Mouse (Mus musculus) CH12.LX (cell line): Measurements from ENCODE around the gene Slc2a13. TPM values are rescaled to one million over a fixed set of nuclear protein-coding genes. Genes with fewer than 3 reads are reported as not detected.

Experiments used
- DNase-seq: peaks from one replicate; pipeline ENCODE4 v3.0.0-alpha.2; 2013; ENCODE audit errors: extremely low read depth
- H3K27ac ChIP-seq: 2 replicates; pipeline ENCODE4 v1.5.1; 2012; ENCODE audit warnings: low read depth, mild to moderate bottlenecking, control low read depth, moderate library complexity; ENCODE audit not compliant: insufficient read depth
- H3K27me3 ChIP-seq: replicated peaks from 2 replicates; pipeline ENCODE3; 2012; ENCODE audit warnings: inconsistent platforms
- H3K36me3 ChIP-seq, 2 experiments: replicated peaks in 1 of 2; 2 replicates each; pipeline versions ENCODE3 to v1.6.1; 2012; ENCODE audit warnings: inconsistent platforms in 1 of 2, low read length in 1 of 2, mild to moderate bottlenecking in 1 of 2, mixed read lengths in 1 of 2, moderate library complexity in 1 of 2; ENCODE audit not compliant: control insufficient read depth in 1 of 2, insufficient read depth in 1 of 2
- H3K4me1 ChIP-seq, 2 experiments: 2 replicates each; pipeline ENCODE4 v1.6.1; 2012; ENCODE audit warnings: inconsistent platforms in 1 of 2, moderate library complexity in 1 of 2; ENCODE audit not compliant: insufficient read depth in 2 of 2, control insufficient read depth in 1 of 2
- H3K4me2 ChIP-seq: 2 replicates; pipeline ENCODE4 v1.6.1; 2012; ENCODE audit warnings: low read depth, mild to moderate bottlenecking, control low read depth; ENCODE audit not compliant: poor library complexity, insufficient read depth, severe bottlenecking
- H3K4me3 ChIP-seq, 3 experiments: fragments of 150-350 bp in 1 of 3; sonication (generic) in 1 of 3; replicated peaks in 1 of 3; 2 replicates each; pipeline versions ENCODE3 to v1.5.1; 2011 to 2012; ENCODE audit warnings: low read depth in 2 of 3, low read length in 2 of 3, mild to moderate bottlenecking in 2 of 3, moderate library complexity in 2 of 3, control low read depth in 1 of 3, improper control_type of control experiment in 1 of 3, inconsistent platforms in 1 of 3, mixed read lengths in 1 of 3; ENCODE audit not compliant: poor library complexity in 1 of 3
- H3K79me2 ChIP-seq: replicated peaks from 2 replicates; pipeline ENCODE4 v1.6.1; 2012; ENCODE audit warnings: mild to moderate bottlenecking, moderate library complexity; ENCODE audit not compliant: control insufficient read depth, poor library complexity, insufficient read depth, severe bottlenecking; ENCODE audit errors: extremely low read depth
- H3K9ac ChIP-seq: 2 replicates; pipeline ENCODE4 v1.6.1; 2012; ENCODE audit warnings: low read depth, mild to moderate bottlenecking, control low read depth, moderate library complexity; ENCODE audit not compliant: insufficient read depth
- H3K9me3 ChIP-seq: replicated peaks from 2 replicates; pipeline ENCODE3; 2012; ENCODE audit warnings: low read length, inconsistent platforms, mixed read lengths
- EP300 ChIP-seq: IDR thresholded peaks from 2 replicates; pipeline ENCODE4 v1.6.1; 2011; ENCODE audit warnings: low read length, improper control_type of control experiment
- ETS1 ChIP-seq: conservative IDR thresholded peaks from 2 replicates; pipeline ENCODE4 v1.6.1; 2012; ENCODE audit warnings: low read depth, mild to moderate bottlenecking, inconsistent platforms, low read length, improper control_type of control experiment, moderate library complexity
- HCFC1 ChIP-seq: IDR thresholded peaks from 2 replicates; pipeline ENCODE4 v1.6.1; 2012; ENCODE audit warnings: low read depth, mild to moderate bottlenecking, inconsistent platforms, low read length, improper control_type of control experiment
- JUN ChIP-seq: IDR thresholded peaks from 2 replicates; pipeline ENCODE4 v1.6.1; 2011; ENCODE audit warnings: low read depth, mild to moderate bottlenecking, low read length, improper control_type of control experiment, moderate library complexity; ENCODE audit not compliant: insufficient read depth
- MAFK ChIP-seq: IDR thresholded peaks from 2 replicates; pipeline ENCODE4 v1.6.1; 2011; ENCODE audit warnings: low read length, improper control_type of control experiment; ENCODE audit not compliant: insufficient replicate concordance
- MAZ ChIP-seq: IDR thresholded peaks from 2 replicates; pipeline ENCODE4 v1.6.1; 2012; ENCODE audit warnings: low read depth, mild to moderate bottlenecking, inconsistent platforms, low read length, improper control_type of control experiment, moderate library complexity
- MEF2A ChIP-seq: IDR thresholded peaks from 2 replicates; pipeline ENCODE4 v1.6.1; 2014; ENCODE audit warnings: low read depth, mild to moderate bottlenecking, inconsistent platforms, low read length, improper control_type of control experiment, borderline replicate concordance
- NRF1 ChIP-seq: IDR thresholded peaks from 2 replicates; pipeline ENCODE4 v1.6.1; 2014; ENCODE audit warnings: low read depth, mild to moderate bottlenecking, inconsistent platforms, low read length, improper control_type of control experiment, moderate library complexity
- PAX5 ChIP-seq: IDR thresholded peaks from 2 replicates; pipeline ENCODE4 v1.6.1; 2012; ENCODE audit warnings: low read length, inconsistent platforms, mixed read lengths
- POLR2A ChIP-seq: IDR thresholded peaks from 2 replicates; pipeline ENCODE4 v1.6.1; 2011; ENCODE audit warnings: low read depth, mild to moderate bottlenecking, improper control_type of control experiment, low read length
- RAD21 ChIP-seq: IDR thresholded peaks from 2 replicates; pipeline ENCODE4 v1.6.1; 2011; ENCODE audit warnings: low read depth, mild to moderate bottlenecking, low read length, improper control_type of control experiment, moderate library complexity
- TCF12 ChIP-seq: IDR thresholded peaks from 2 replicates; pipeline ENCODE4 v1.6.1; 2014; ENCODE audit warnings: low read depth, mild to moderate bottlenecking, inconsistent platforms, low read length, improper control_type of control experiment
- UBTF ChIP-seq: IDR thresholded peaks from 2 replicates; pipeline ENCODE4 v1.6.1; 2012; ENCODE audit warnings: low read depth, mild to moderate bottlenecking, inconsistent platforms, low read length, improper control_type of control experiment, moderate library complexity
- ZC3H11A ChIP-seq: IDR thresholded peaks from 2 replicates; pipeline ENCODE4 v1.6.1; 2012; ENCODE audit warnings: low read depth, mild to moderate bottlenecking, inconsistent platforms, low read length, improper control_type of control experiment
- ZKSCAN1 ChIP-seq: IDR thresholded peaks from 2 replicates; pipeline ENCODE4 v1.6.1; 2012; ENCODE audit warnings: low read depth, inconsistent platforms, low read length, improper control_type of control experiment, borderline replicate concordance
- ZNF384 ChIP-seq: IDR thresholded peaks from 2 replicates; pipeline ENCODE4 v1.6.1; 2012; ENCODE audit warnings: low read depth, low read length, improper control_type of control experiment, inconsistent platforms
- dilution Hi-C: fragments of 300-500 bp; cut with MboI; formaldehyde crosslinking; loops from 2 replicates; pipeline ENCODE4 v1.14.3; 2020; ENCODE audit warnings: low sequenced_read_pairs; ENCODE audit not compliant: extremely low pct_unique_long_range_greater_than_20kb, extremely low pct_ligation_motif_present
- in situ Hi-C: fragments of 300-500 bp; cut with MboI; formaldehyde crosslinking; loops from 3 replicates; pipeline ENCODE4 v1.14.3; 2019; ENCODE audit warnings: low sequenced_read_pairs, low pct_ligation_motif_present, low pct_unique_long_range_greater_than_20kb, mixed read lengths
- polyA plus RNA-seq: library from polyadenylated mRNA; unstranded; fragments of >175 nt; gene quantifications from 2 replicates; pipeline ENCODE4 v1.2.1, GENCODE M21; 2012; ENCODE audit warnings: low read depth; ENCODE audit not compliant: insufficient read length
- total RNA-seq, 2 experiments: library from RNA; depleted of rRNA; stranded (reverse); fragments of 300-350 nt in 1 of 2; fragments of >200 nt in 1 of 2; gene quantifications; 2 replicates each; pipeline ENCODE4 v1.2.3; 2012 to 2014

The Slc2a13 gene
- total and polyA plus RNA-seq, 3 experiments: not detected

- in situ Hi-C loops: no loop called here
- TF ChIP-seq UBTF: no peak
- TF ChIP-seq RAD21: no peak
- TF ChIP-seq MAZ: no peak
- no peak for TF ChIP-seq HCFC1
- no peak for TF ChIP-seq ZNF384
- no peak for TF ChIP-seq ETS1
- no peak for TF ChIP-seq POLR2A
These were observed 246.0 kb downstream of the Slc2a13 start for GRCm38 (mm10) chr15:91327023-91327422.

GRCm38 (mm10) chr15:91319376-91319775 is 253.7 kb downstream of the Slc2a13 start:
- dilution Hi-C loops (no loop called here), in situ Hi-C loops (no loop called here)
- Histone ChIP-seq H3K9me3 (peaks cover 67% of the 10 kb centered on the region), H3K4me3 (no peak overlapping the region), H3K9ac (no peak overlapping the region), H3K27ac (no peak overlapping the region), H3K27me3 (no peaks in the 10 kb centered on the region), H3K79me2 (no peaks in the 10 kb centered on the region), H3K36me3 (no peaks in the 10 kb centered on the region), H3K4me2 (no peak overlapping the region), H3K4me1 (no peaks in the 10 kb centered on the region)
- TF ChIP-seq MAFK: no peak
- TF ChIP-seq MEF2A: no peak
- no peak for TF ChIP-seq JUN
- no peak for TF ChIP-seq TCF12
- no peak for TF ChIP-seq PAX5
- no peak for TF ChIP-seq NRF1
- no peak for TF ChIP-seq ZC3H11A
- no peak for TF ChIP-seq RAD21
- TF ChIP-seq POLR2A: no peak
- no peak for TF ChIP-seq ZKSCAN1
- no peak for TF ChIP-seq EP300
- no peak for DNase-seq

More at GRCm38 (mm10) chr15:91327023-91327422, 246.0 kb downstream of the Slc2a13 start:
- no peak overlapping the region for H3K27ac ChIP-seq
- no peak overlapping the region for H3K4me2 ChIP-seq
- H3K4me1 ChIP-seq: no peaks in the 10 kb centered on the region
- no peak overlapping the region for H3K9ac ChIP-seq
- dilution Hi-C loops: no loop called here
- no peak overlapping the region for H3K4me3 ChIP-seq
- H3K27me3 ChIP-seq: no peaks in the 10 kb centered on the region
- no peaks in the 10 kb centered on the region for H3K36me3 ChIP-seq
- peaks cover 64% of the 10 kb centered on the region for H3K9me3 ChIP-seq
- H3K79me2 ChIP-seq: no peaks in the 10 kb centered on the region
- no peak for DNase-seq
